Mouse (Mus musculus): ENCODE measurements at regions not wholly inside any gene's neighbourhood (a gene's known extent, or its start where the extent isn't known, plus 50 kb on each side); places are given as distances from the start of the nearest gene placed in this dataset.

DNA sequence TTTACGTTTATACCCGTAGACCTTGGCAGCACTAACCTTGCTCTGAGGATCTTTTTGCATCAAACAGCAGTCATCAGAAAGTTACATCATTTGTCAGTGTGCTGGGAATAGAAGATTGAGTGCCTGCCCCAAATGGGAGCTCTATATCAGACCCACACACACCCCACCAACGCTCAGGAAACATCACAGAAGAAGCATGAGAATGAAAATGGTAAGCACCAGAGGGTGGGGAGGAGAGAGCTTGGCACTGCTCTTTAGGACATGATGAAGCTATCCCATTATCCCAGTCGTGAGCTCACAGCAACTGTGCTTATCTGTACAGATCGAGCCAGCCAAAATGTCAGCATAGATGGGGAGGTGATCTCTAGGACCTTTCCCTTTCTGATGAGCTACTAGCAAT is 172.5 kb upstream of the Castor2 start:
- Histone ChIP-seq H3K9ac (ENCODE audit: low read length) (no peak overlapping the region), H3K4me2 (ENCODE audit: low read depth, severe bottlenecking) (no peak overlapping the region), H3K36me3 (ENCODE audit: control insufficient read depth, insufficient read depth, low read length) (no peaks in the 10 kb centered on the region), H3K27me3 (ENCODE audit: control insufficient read depth, insufficient read depth, low read length) (no peaks in the 10 kb centered on the region), H3K9me3 (ENCODE audit: control insufficient read depth, low read length) (no peaks in the 10 kb centered on the region), H3K4me1 (ENCODE audit: control insufficient read depth, insufficient read depth, low read length) (no peaks in the 10 kb centered on the region), H3K27ac (replicated peaks; ENCODE audit: low read depth, low read length) (no peak overlapping the region), H3K4me3 (ENCODE audit: low read depth, low read length) (no peak overlapping the region)
- no peak for ATAC-seq (ENCODE audit: insufficient number of reproducible peaks, low FRiP score, low TSS enrichment, low read depth)
- 84% methylated on average over 5 of the region's 5 CpGs for WGBS
- no peak for DNase-seq (ENCODE audit: low spot score)

DNA sequence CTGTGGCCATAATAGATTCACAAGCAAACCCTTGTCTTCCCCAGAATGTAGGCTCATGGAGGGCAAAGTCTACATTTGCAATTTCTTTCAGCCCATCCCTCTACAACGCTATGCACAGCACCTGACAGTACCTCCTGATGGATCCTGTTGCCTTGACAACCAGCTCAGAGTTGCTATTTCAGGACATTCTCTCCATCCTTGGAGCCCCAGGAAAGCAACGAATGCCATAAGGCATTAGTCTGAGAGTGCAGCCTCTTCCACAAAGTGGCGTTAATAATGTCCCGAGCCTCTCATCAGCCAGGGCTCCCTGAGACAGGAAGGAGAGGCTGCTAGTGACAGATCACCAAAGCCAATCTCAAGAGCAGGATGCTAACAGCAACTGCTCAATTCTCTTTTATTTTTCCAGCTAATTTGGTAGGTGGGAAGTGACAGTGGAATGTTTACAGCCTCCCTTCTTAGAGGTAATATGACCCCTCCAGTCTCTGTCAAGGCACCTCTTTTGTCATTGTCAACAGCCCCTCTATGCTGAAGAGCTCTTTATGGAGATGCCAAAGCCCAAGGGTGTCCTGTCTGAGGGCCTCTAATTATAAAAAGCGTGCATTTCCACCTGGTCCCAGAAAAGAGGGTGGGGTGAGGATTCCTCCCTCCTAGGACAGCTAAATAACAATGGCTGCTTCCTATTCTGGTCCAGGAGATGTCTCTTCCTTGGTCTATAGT is 174.2 kb upstream of the Castor2 start:
- 15% methylated on average over 5 of the region's 5 CpGs for WGBS
- Histone ChIP-seq H3K4me2 (ENCODE audit: low read depth, severe bottlenecking) (no peak overlapping the region), H3K27ac (replicated peaks; ENCODE audit: low read depth, low read length) (no peak overlapping the region), H3K9me3 (ENCODE audit: control insufficient read depth, low read length) (no peaks in the 10 kb centered on the region), H3K4me3 (ENCODE audit: low read depth, low read length) (no peak overlapping the region), H3K36me3 (ENCODE audit: control insufficient read depth, insufficient read depth, low read length) (no peaks in the 10 kb centered on the region), H3K27me3 (ENCODE audit: control insufficient read depth, insufficient read depth, low read length) (no peaks in the 10 kb centered on the region), H3K9ac (ENCODE audit: low read length) (no peak overlapping the region), H3K4me1 (ENCODE audit: control insufficient read depth, insufficient read depth, low read length) (no peaks in the 10 kb centered on the region)
- DNase-seq (ENCODE audit: low spot score), result no peak
- ATAC-seq (ENCODE audit: insufficient number of reproducible peaks, low FRiP score, low TSS enrichment, low read depth), result no peak

DNA sequence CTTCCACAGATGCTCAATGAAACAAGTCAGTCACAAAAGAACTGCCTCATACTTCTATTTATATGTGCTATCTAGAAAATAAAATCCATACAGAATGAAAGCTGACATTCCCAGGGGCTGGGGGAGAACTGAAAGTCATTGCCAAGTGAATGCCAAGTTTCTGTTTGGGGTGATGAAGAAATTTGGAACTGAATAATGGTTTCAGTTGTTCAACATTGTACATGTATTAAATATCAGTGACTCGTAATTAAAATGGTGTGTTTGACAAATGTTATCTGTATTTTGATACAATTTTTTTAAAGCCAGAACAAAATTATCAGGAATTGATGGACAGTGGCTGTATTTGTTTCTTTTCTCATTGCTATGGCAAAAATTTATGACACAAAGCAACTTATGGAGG is 177.3 kb upstream of the Castor2 start:
- H3K4me1 ChIP-seq (ENCODE audit: control insufficient read depth, insufficient read depth, low read length), result no peaks in the 10 kb centered on the region
- H3K9me3 ChIP-seq (ENCODE audit: control insufficient read depth, low read length), result no peaks in the 10 kb centered on the region
- ATAC-seq (ENCODE audit: insufficient number of reproducible peaks, low FRiP score, low TSS enrichment, low read depth) (no peak), DNase-seq (ENCODE audit: low spot score) (no peak)
- H3K4me2 ChIP-seq (ENCODE audit: low read depth, severe bottlenecking), result no peak overlapping the region
- H3K27ac ChIP-seq (replicated peaks; ENCODE audit: low read depth, low read length), result no peak overlapping the region
- no peaks in the 10 kb centered on the region for H3K36me3 ChIP-seq (ENCODE audit: control insufficient read depth, insufficient read depth, low read length)
- H3K27me3 ChIP-seq (ENCODE audit: control insufficient read depth, insufficient read depth, low read length), result no peaks in the 10 kb centered on the region
- 94% methylated on average over 1 of the region's 1 CpGs for WGBS
- no peak overlapping the region for H3K4me3 ChIP-seq (ENCODE audit: low read depth, low read length)
- H3K9ac ChIP-seq (ENCODE audit: low read length), result no peak overlapping the region

DNA sequence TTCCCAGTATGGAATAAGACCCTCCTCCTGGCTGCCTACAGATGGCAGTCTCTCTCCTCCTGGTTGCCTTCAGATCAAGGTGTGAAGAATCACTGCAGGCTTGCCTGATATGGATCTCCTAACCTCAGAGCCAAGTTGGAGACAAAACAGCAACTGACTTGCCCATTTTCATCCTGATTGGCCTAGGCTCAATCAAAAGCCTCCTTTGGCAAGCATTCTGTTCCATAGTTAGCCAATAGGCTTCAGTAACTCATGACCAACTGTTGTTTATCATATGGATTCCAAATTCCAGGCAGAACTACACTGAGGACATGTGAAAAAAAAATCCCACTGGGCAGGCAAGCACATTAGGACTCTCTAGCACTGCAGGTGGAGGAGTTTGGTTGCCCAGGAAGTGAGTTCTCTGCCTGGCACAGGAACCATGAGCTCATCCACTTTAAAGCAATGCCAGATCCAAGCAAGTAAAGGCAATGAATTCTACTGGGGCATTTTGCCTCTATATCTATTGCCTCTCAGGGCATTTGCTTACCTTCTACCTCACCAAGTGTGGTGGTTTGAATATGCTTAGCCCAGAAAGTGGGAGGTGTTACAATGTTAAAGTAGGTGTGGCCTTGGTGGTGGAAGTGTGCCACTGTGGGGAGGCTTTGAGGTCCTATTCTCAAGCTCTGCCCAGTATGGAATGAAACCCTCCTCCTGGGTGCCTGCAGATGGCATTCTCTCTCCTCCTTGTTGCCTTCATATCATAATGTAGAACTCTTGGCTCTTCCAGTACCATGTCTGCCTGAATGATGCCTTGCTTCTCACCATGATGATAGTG is 183.6 kb upstream of the Castor2 start:
- H3K27ac ChIP-seq (replicated peaks; ENCODE audit: low read depth, low read length), result no peak overlapping the region
- DNase-seq (ENCODE audit: low spot score) (no peak), ATAC-seq (ENCODE audit: insufficient number of reproducible peaks, low FRiP score, low TSS enrichment, low read depth) (no peak)
- H3K4me1 ChIP-seq (ENCODE audit: control insufficient read depth, insufficient read depth, low read length), result 0 out of 2 replicates have a peak, but pooled peaks cover 2% of the 10 kb centered on the region
- H3K27me3 ChIP-seq (ENCODE audit: control insufficient read depth, insufficient read depth, low read length), result no peaks in the 10 kb centered on the region
- H3K9me3 ChIP-seq (ENCODE audit: control insufficient read depth, low read length), result no peaks in the 10 kb centered on the region
- H3K4me3 ChIP-seq (ENCODE audit: low read depth, low read length), result no peak overlapping the region
- no peaks in the 10 kb centered on the region for H3K36me3 ChIP-seq (ENCODE audit: control insufficient read depth, insufficient read depth, low read length)
- no peak overlapping the region for H3K4me2 ChIP-seq (ENCODE audit: low read depth, severe bottlenecking)
- H3K9ac ChIP-seq (ENCODE audit: low read length), result no peak overlapping the region

DNA sequence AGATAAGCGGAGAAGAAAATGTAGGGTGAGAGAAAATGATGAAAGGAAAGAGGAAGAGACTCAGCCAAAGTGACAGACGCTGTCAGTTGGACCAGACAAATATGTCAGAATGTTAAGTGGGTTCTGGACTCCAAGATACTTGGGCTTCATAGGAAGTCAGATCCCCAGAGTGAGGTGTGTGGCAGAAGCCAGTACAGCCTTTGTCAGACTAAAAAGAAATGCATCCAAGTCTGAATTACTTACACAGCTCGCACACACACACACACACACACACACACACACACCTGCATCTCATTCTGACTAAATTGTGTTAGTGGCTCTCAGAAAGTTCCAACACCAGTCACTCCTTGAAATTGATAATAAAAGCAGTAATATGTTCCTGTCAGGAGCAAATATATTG is 192.1 kb upstream of the Castor2 start:
- Histone ChIP-seq H3K9me3 (ENCODE audit: control insufficient read depth, low read length) (no peaks in the 10 kb centered on the region), H3K36me3 (ENCODE audit: control insufficient read depth, insufficient read depth, low read length) (no peaks in the 10 kb centered on the region), H3K9ac (ENCODE audit: low read length) (no peak overlapping the region), H3K27me3 (ENCODE audit: control insufficient read depth, insufficient read depth, low read length) (no peaks in the 10 kb centered on the region), H3K4me3 (ENCODE audit: low read depth, low read length) (no peak overlapping the region), H3K4me1 (ENCODE audit: control insufficient read depth, insufficient read depth, low read length) (no peaks in the 10 kb centered on the region), H3K27ac (replicated peaks; ENCODE audit: low read depth, low read length) (no peak overlapping the region), H3K4me2 (ENCODE audit: low read depth, severe bottlenecking) (no peak overlapping the region)
- ATAC-seq (ENCODE audit: insufficient number of reproducible peaks, low FRiP score, low TSS enrichment, low read depth) (no peak), DNase-seq (ENCODE audit: low spot score) (no peak)
- 82% methylated on average over 3 of the region's 3 CpGs for WGBS

DNA sequence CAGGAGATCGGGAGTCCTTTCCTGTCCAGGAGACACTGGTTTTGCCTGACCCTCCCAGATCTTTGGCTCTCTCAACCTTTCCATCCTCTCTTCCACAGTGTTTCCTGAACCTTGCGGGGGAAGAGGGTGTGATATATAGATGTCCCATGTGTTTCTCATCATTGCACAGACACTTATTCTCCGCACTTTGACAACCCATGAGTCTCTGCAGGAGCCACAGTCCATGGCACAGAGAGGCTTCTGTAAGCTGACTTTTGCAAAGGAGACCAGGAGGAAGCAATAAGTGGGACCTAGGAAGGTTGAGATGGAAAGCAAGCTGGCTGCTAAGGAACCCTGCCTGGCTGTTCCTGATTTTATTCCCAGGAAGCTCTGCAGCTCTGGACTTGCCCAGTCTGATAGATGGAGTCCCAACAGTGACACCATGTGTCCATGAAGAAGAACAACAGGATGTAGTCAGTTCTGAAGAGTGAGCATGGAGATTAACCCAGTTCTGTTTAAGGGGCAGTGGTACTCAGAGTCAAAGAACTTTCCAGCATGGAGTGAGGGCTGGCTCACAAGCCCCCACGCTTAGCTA is 201.4 kb upstream of the Castor2 start:
- no peak overlapping the region for H3K27ac ChIP-seq (replicated peaks; ENCODE audit: low read depth, low read length)
- no peak overlapping the region for H3K4me2 ChIP-seq (ENCODE audit: low read depth, severe bottlenecking)
- no peak overlapping the region for H3K9ac ChIP-seq (ENCODE audit: low read length)
- H3K4me1 ChIP-seq (ENCODE audit: control insufficient read depth, insufficient read depth, low read length), result 0 out of 2 replicates have a peak, but pooled peaks cover 2% of the 10 kb centered on the region
- 46% methylated on average over 4 of the region's 4 CpGs for WGBS
- H3K36me3 ChIP-seq (ENCODE audit: control insufficient read depth, insufficient read depth, low read length), result no peaks in the 10 kb centered on the region
- H3K9me3 ChIP-seq (ENCODE audit: control insufficient read depth, low read length), result no peaks in the 10 kb centered on the region
- H3K27me3 ChIP-seq (ENCODE audit: control insufficient read depth, insufficient read depth, low read length), result no peaks in the 10 kb centered on the region
- no peak overlapping the region for H3K4me3 ChIP-seq (ENCODE audit: low read depth, low read length)
- DNase-seq (ENCODE audit: low spot score), result peak; percentile 35
- no peak for ATAC-seq (ENCODE audit: insufficient number of reproducible peaks, low FRiP score, low TSS enrichment, low read depth)

DNA sequence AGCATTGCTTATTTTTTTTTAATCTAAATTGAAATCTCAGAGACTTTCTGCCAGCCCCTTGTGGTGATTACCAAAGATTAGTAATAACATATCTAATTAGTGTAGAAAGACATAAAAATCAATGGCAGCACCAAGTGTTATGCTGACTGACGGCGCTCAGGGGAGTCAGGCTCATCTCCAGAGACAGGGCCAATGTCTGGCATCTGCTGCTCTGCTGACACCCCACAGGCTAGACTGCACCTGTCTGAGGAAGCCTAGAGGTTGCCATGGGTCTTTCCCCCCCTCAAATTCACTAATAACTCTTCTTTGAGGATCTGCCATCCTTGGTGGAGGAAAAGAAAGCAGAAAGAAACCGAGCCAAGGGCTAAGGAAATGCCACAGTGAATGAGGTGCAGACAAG is 208.8 kb upstream of the Castor2 start:
- Histone ChIP-seq H3K4me1 (ENCODE audit: control insufficient read depth, insufficient read depth, low read length) (no peaks in the 10 kb centered on the region), H3K36me3 (ENCODE audit: control insufficient read depth, insufficient read depth, low read length) (no peaks in the 10 kb centered on the region), H3K27me3 (ENCODE audit: control insufficient read depth, insufficient read depth, low read length) (no peaks in the 10 kb centered on the region), H3K4me2 (ENCODE audit: low read depth, severe bottlenecking) (no peak overlapping the region), H3K27ac (replicated peaks; ENCODE audit: low read depth, low read length) (no peak overlapping the region), H3K4me3 (ENCODE audit: low read depth, low read length) (no peak overlapping the region), H3K9ac (ENCODE audit: low read length) (no peak overlapping the region), H3K9me3 (ENCODE audit: control insufficient read depth, low read length) (no peaks in the 10 kb centered on the region)
- ATAC-seq (ENCODE audit: insufficient number of reproducible peaks, low FRiP score, low TSS enrichment, low read depth), result no peak
- 74% methylated on average over 3 of the region's 3 CpGs for WGBS
- DNase-seq (ENCODE audit: low spot score), result no peak

DNA sequence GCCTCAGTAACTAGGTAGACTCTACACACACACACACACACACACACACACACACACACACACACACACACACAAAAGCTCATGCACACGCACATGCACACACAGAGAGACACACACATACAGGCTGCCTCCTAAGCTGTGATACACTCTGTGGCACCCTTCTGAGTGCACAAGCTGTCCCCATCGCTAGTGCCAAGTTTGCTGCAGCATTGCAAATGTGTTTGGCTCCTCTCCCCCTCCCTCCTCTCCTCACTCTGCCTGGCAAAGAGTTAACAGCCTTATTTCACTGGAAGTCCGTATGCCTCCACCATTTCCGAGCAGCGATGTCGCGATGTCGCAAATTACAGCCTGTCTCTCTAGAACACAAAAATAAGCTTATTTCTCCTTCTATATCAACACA is 209.7 kb upstream of the Castor2 start:
- Histone ChIP-seq H3K4me2 (ENCODE audit: low read depth, severe bottlenecking) (no peak overlapping the region), H3K27me3 (ENCODE audit: control insufficient read depth, insufficient read depth, low read length) (no peaks in the 10 kb centered on the region), H3K9ac (ENCODE audit: low read length) (no peak overlapping the region), H3K4me3 (ENCODE audit: low read depth, low read length) (no peak overlapping the region), H3K36me3 (ENCODE audit: control insufficient read depth, insufficient read depth, low read length) (no peaks in the 10 kb centered on the region), H3K27ac (replicated peaks; ENCODE audit: low read depth, low read length) (no peak overlapping the region), H3K4me1 (ENCODE audit: control insufficient read depth, insufficient read depth, low read length) (peaks cover 6% of the 10 kb centered on the region), H3K9me3 (ENCODE audit: control insufficient read depth, low read length) (no peaks in the 10 kb centered on the region)
- 75% methylated on average over 8 of the region's 8 CpGs for WGBS
- no peak for DNase-seq (ENCODE audit: low spot score)
- no peak for ATAC-seq (ENCODE audit: insufficient number of reproducible peaks, low FRiP score, low TSS enrichment, low read depth)
